Mouse (Mus musculus) T-helper 1 cell (primary cell): Measurements from ENCODE around the gene Itpk1.
"Not testable (repeated sequence)": the region's sequence is repeated elsewhere in the genome, so short reads cannot be mapped to it uniquely, and the experiment has no call there.

Experiments used
- in situ Hi-C: fragments of 300-600 bp; cut with MboI, MseI; formaldehyde crosslinking; loops from one replicate; pipeline ENCODE4 v1.15.1; 2025; ENCODE audit warnings: high pct_unique_total_duplicates

The Itpk1 gene

DNA sequence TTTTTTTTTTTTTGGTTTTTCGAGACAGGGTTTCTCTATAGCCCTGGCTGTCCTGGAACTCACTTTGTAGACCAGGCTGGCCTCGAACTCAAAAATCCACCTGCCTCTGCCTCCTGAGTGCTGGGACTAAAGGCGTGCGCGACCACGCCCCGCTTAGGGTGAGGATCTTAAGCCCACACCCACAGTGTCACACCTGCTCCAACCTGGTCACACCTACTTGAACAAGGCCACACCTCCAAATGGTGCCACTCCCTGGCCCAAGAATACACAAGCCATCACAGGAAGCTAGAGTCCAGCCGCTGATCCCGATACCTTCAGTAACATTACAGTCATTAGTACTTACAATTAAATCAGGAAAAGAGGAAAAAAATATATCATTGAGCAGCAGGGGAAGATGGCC, 74.3 kb downstream of the Itpk1 start:
- in situ Hi-C loops: not testable (repeated sequence)

DNA sequence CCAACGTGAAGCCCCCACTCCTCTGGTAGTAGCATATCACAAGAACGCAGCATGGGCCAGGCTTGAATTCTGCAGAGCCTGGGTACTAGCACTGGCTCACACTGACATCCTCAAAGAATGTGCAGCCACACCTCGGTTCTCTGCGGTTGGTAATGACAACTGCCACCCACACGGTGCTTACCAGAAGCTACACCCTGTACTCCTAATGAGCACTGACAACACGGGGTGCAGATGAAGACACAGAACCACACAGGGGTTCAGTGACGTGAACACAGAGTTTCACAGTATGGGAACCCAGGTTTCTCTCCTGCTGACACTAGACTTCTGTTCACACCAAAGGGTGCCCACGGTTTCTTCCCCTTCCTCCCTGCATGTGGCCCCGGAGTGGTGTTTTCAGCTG, 76.5 kb downstream of the Itpk1 start:
- in situ Hi-C loops: no loop called here

DNA sequence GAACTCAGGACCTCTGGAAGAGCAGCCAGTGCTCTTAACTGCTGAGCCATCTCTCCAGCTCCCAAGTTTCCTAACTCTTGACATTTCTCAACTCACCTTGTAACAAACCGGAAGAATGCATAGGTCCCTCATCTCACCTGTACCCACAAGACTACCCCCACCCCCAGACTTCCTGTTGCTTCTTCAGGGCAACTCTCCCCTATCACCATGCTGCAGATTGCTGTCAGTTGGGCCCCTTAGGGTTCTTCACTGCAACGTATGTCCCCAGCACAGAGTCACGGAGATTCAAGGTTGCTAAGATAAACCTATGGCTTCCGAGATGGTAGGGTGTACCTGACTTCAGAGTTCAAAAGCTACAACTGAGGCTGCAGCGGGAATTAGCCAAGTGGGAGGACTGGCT, 77.2 kb downstream of the Itpk1 start:
- in situ Hi-C loops: no loop called here

DNA sequence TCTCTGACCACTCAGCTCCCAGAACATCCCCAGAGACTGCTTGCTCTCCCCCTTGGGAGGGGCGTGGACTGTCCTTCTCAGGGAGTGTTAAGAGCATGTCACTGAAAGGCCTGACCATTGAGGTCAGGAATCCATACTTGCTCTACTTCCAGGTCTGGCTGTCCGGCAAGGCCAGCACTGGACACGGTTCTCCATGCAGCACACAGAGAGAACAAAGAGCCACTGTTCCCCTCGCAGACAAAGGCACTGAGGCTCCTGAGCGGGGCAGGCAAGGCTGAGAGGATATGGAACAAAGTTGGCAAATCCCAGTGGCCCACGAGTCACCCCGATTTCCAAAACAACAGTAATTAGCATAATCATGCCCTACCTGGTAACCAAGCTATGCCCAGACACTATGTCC, 77.9 kb downstream of the Itpk1 start:
- in situ Hi-C loops: no loop called here

DNA sequence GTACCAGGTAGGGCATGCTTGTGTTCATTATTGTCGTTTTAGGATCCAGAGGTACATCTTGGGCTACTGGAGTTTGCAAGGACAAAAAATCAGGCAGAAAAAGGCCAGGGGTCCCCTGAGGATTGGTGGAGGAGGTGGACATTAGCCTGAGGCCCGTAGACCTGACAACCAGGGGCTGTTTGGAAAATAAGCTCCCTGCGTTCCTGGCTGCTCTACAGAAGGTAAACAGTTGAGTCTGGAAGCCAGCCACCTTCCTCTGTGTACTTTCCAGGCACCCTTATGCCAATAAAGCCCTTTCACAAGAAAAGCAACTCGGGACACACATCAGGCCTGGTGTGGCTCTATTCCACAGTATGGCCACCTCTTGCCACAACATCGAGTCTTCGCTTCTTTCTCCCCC, 79.0 kb downstream of the Itpk1 start:
- in situ Hi-C loops: no loop called here

DNA sequence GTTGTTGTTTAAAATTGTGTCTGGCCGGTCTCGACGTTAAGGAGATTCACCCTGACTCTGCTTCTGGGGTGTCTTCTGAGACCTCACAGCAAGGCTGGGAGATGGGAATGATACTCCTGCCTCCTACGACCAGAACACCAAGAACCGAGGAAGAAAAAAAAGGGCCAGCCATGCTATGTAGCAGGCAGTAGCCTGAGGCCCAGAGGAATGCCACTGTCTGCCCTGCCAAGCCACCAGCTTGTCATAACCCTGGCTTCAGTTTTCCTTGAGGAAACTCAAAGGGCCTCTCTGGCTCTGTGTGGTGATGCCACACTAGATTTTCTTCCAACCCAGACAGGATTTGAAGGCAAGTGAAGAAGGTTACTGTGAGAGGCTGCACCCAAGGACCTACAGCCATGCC, 79.6 kb downstream of the Itpk1 start:
- in situ Hi-C loops: no loop called here

DNA sequence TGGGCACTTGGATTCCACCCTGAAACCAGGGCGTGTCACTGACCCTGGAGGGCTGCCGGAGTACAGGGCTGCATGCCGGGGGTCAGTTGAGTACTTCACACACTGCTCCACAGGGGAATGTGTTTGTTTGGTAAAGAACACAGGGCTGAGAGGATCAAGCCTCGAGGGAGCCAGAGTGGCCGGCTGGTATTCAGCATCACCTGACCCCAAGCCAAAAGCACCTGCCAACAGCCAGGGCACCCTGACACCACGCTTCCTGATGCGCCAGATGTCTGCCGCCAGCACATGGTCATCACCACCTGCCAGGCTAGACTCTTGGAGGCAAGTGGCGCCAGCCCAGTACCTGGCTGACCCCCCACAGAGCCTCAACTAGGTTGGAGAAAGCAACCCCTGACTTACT, 80.9 kb downstream of the Itpk1 start:
- in situ Hi-C loops: no loop called here

DNA sequence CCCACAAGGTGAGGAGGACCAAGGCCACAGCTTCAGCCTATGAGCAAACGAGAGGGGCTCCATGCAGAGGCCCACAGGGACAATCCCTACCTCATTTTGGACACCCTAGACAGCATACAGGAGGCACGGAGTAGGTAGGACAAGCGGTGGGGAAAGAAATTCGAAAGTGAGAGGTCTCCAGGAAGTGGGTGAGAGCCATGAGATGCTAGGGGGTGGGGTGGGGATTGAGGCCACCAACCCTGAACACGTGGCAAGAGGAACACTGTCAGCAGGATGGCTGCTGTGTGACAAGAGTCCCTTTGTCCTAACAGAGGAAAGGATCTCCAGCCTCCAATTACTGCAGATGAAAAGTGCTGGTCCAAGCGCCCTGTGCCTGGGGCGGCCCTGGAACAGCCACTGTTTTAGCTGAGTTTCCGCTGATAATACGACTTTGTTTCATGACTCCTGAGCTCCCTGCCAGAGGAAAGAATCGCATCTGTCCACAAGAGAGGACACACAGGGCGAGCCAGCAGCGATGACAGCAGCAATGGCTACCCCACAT, 82.4 kb downstream of the Itpk1 start:
- in situ Hi-C loops: no loop called here

DNA sequence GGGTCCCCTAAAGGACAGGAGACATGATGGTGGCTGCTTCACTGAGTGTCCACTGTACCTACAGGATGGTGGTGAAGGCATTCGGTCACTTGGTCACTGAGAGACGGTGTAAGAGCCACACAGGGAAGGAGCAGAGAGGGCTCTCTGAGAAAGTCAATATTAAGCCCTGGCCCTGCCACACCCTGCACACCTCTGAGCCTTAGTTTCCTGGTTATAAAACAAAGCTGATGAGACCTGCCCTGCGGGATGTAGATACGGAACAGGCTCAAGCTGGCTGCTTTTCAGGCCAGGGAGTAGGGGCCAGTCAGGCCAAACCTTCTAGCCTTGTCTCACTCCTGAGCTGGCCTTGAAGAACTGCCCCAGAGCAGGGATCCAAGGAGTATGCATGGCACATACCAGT, 82.9 kb downstream of the Itpk1 start:
- in situ Hi-C loops: no loop called here

DNA sequence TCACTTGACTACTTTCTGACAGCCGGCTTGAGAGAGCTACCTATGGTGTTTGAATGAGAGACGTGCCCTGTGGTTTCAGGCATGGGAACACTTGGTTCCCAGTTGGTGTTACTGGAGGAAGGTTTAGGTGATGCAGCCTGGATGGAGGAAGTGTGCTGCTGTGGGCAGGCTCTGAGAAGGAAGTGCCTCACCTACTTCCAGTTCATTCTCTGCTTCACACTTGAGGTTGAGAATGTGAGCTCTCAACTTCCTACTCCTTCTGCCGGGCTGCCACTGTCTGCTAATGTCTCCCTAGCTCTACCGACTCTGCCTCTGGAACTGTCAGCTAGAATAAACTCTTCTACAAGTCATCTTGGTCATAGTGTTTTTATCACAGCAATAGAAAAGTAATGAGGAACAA, 83.5 kb downstream of the Itpk1 start:
- in situ Hi-C loops: no loop called here

DNA sequence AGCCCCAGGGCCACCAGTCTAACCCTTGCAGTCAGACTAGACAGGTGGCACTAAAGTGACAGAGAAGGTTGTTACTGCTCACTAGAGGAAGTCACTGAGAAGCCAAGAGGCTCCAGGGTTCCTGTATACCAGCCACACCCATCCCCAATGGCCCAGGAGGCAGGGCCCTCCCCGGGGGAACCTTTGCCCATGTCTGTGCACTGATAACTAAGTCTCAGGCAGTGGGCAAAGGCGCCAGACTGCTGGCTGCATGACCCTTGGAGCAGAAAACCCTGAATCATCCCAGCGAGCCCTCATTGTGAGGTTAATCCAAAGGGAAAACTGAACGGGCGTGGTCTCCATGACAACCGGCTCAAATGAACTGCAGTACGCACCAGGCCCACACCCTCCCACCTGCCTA, 84.8 kb downstream of the Itpk1 start:
- in situ Hi-C loops: no loop called here

DNA sequence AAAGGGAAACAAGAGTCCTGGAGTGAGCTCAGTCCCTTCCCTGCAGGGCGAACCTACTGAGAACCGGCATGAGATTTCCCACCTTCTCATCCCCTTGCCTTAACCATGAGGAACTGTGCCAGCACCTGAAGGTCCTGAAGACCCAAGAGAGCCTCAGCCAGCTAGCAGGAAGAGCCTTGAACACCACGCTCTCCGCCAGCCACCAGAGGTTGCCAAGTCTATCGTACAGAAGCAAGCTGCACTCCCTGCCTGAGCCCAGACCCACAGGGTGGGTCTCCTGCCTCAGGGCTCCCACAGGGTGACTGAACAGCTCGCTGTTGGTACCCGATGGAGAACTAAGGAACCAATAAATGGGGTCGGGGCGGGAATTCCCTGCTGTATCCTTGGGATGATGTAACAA, 86.6 kb downstream of the Itpk1 start:
- in situ Hi-C loops: no loop called here

DNA sequence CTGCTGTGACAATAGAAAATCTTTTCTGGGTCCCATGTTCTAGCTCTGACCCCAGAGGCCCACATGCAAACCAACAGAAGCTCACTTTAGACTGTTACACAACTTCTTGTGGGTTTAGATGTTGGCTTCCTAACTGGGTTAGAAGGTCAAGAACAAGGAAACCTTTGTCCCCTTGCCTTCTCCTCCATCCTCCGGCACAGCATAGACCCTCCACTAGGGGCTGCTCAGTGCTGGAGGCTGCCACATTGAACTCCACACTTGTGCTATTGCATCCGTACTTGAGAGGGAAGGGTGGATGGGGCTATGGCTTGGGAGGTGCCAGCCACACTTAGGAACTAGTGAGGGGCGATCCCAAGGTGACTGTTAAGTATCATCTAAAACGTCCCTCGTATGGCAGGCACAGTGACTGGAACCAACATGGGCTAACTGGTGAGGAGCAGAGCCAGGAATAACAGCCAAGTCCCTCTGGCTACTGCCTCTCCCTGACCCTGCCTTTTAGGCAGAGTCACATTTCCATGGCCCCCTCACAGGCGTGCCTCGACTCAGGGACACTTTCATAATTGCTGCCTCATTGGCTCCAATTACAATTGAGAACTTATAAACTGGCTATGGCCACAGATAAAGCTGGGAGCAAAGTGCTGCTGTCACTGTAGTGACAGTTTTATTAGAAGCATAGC, 87.7 kb downstream of the Itpk1 start:
- in situ Hi-C loops: no loop called here

DNA sequence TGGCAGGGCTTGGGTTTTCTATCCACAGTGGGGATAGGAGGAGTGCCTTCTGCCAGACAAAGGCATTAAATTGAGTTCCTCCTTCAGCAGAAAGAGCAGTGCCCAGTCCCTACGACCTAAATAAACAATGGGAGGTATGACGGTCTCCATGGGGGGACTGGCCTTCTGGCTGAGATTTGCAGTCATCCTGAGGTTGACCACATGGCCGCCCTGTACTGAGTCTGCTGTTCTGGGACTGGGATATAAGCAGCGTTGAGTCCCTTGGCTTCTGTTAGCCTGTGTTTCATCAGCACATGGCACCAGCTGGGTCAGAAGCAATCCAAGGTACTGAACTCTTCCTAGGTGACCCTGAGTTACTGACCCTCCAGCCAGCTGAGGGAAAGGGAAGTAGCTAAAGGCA, 88.5 kb downstream of the Itpk1 start:
- in situ Hi-C loops: no loop called here

DNA sequence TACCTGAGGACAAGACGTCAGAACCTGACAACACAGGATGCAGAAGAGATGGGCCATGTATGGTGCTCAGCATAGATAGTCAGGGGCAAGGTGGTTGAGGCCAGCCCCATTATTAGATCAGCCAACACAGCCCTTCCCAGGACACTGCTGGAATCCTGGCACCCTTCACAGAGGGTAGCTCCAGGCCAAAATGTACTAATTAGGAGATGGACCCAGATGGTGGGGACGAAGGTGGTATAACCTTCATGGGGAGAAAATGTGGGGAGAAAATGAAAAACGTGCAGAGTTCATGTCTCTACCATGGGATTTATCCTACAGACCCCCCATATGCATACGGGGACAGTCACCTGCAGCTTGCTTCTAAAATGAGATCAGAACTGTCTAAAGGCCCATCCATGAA, 91.3 kb downstream of the Itpk1 start:
- in situ Hi-C loops: no loop called here

DNA sequence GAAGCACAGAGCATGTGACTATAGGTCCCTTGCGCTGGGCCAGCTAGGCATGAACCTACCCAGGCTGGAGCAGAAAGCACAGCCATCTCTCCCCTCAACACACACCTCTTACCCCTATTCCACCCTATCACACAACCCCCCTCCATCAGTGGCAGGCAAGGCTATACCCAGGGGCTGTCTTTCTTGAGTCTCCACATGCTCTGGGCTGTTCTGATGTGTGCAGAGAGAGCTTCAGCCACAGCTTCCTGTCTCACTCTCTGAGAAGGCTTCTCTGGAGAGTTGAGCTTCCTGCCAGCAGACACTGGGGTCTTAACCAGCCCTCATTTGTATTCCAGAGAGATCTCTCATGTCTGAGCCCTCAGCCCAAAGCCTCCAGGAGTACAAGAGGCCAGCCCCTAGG, 92.3 kb downstream of the Itpk1 start:
- in situ Hi-C loops: no loop called here

DNA sequence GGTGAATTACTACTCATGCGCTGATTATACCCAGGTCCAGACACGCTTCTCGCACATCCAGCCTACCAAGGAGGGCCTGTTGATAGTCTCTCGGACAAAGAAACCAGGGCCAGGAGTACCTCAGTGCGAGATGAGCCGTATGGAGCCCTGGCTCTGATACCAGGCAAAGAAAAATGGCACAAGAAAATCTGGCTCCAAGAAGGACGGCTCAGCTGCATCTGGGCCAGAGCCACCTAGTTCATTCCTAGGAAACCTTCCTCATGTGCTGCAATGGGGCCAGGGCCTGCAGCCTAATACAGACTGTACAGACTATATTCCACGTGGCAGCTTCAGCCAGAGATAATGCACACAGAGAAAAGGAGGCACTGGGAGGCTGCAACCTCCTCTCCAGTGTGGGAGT, 93.8 kb downstream of the Itpk1 start:
- in situ Hi-C loops: no loop called here

DNA sequence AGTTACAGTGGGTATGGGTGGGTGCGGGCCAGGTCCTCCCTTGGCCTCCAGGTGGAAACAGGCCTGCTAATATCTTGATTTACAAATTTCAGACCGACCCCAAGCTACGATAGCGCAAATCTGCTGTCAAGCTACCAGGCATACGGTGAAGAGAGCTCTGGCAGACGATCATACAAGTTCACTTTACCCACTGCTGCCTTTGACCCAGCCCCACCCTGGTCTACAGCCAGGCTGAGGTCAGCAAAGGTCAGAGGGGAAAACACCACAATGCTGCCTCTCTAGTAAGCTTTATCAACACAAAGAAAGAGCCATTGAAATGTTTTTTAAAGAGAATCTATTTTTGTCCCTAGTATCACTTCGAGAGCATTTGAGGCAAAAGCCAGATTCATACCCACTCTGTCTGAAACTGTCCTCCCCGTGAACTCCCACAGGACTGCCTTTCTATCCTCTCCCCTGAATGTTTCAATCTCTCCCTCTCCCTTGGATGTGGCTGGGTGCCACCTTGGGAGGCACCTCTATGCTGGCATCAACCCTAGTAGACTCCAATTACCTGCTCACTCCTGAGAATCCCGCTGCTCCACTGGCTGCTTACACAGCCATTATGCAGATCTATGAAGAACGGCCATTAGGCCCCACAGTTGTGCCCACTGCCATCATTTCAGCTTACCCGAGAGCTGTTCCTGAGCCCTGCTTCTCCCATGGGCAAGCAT, 96.8 kb downstream of the Itpk1 start:
- in situ Hi-C loops: no loop called here

DNA sequence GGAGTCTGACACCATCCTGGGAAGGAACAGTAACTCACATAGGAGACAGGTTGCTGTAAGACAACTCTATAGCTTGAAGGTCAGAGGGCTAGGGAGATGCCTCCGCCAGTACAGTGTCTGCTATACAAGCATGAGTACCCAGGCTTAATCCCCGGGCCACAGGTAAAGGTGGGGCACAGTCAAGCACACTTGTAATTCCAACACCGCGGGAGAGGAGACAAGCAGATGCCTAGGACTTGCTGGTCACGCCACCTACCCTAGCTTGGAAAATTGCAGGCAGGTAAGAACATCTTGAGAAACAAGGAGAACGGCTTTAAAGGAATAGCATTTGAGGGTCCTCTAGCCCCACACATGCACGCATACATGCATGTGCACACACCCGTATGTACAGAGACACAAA, 97.7 kb downstream of the Itpk1 start:
- in situ Hi-C loops: no loop called here

DNA sequence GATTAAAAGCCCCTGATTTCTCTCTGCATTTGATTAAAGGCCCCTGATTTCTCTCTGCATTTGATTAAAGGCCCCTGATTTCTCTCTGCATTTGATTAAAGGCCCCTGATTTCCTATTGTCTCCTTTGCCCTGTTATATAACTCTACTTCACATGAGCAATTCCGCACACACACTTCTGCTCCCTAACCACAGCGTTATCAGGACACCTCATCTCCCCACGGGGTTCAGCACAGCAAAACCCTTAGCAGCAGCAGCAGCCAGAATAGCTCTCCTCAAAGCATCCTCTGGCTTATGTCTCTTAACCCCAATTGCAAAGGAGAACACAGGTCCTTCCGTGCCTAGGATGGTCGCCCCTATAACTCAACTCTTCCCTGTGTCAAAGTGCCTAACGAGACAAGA, 99.1 kb downstream of the Itpk1 start:
- in situ Hi-C loops: no loop called here

DNA sequence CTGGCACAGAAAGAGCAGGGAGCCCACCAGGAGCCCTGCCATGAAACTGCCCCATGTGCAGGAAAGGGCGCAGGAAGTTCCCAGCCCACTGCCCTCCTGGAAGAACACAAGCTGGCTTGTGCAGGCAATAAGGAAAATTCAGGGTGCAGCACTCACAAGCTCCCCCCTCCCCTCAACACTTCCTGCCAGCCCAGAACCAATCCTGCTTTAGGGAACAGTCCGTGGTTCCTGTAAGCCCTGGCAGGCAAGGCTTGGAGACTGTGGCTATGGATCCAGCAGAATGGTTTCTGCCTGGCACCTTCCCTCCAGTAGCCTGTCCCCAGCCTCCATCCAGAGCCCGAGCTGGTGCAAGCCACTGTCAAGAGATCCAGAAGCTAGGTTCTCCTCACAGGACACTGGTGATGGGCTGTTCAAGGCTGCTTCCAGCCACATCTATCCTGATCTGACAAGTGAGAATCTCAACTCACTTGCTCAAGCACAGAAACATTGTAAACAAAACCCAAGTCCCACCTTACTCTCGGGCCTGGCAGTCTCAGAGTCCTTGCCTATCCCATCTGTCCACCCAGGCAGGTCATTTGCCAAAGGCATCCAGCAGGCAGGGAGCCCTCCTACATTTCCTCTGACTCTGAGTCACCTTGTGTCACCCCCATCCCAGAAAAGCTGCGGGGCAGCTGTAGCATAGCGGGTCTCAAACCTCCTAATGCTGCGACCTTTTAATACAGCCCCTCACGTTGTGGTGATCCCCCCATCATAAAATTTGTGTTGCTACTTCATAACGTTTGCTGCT, 102.3 kb downstream of the Itpk1 start:
- in situ Hi-C loops: no loop called here

DNA sequence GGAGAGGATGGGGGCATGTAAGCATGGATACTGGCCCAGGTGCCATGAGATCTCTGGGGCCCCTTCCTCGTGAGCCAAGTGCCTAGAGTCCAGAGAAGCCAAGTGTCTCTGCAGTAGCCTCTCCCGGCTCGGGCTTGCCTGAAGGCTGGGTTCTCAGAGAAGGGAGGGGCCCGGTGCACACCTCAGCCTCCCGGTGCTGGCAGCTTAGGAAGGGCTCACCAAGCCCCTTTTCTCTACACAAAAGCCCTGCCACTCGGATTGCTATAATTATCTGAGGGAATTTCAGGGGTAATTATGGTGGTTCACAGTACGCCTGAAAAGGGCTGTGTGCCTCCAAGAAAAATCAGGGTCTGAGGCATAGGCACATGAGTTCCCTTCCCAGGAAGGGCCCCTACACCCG, 102.9 kb downstream of the Itpk1 start:
- in situ Hi-C loops: no loop called here

DNA sequence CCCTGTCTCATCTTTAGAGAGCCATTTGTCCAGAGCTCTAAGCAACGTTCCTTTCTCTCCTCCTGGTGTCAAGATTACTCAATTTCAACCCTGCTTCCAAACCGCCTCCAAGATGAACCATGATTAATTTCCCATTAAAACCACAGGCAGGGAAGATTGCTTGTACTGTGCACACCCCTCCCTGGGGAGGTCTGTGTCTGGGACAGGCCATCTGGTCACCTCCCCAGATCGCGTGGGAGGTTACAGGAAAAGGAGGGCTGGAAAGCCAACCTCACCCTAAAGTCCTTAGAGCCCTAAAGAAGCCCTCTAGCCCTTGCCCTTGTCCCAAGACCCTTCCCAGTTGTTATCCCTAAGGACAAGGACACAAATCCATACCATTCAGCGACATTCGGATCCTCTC, 104.4 kb downstream of the Itpk1 start:
- in situ Hi-C loops: no loop called here
